Mouse (Mus musculus) liver, adult 2 months (tissue): Measurements from ENCODE around the gene Sh3pxd2b. TPM values are rescaled to one million over a fixed set of nuclear protein-coding genes. Genes with fewer than 3 reads are reported as not detected.

ENCODE experiments used
- DNase-seq: peaks from one replicate; pipeline ENCODE4 v3.0.0-alpha.2; 2011; ENCODE audit warnings: low read depth, low spot score; ENCODE audit errors: extremely low read depth
- H3K27ac ChIP-seq: fragments of 200-500 bp; replicated peaks from 2 replicates; pipeline ENCODE4 v1.5.1; 2012; ENCODE audit warnings: low read depth, mild to moderate bottlenecking, control low read depth, inconsistent platforms, low read length; ENCODE audit not compliant: insufficient read depth
- H3K27me3 ChIP-seq: fragments of 200-500 bp; 2 replicates; pipeline ENCODE4 v1.6.1; 2012; ENCODE audit warnings: mild to moderate bottlenecking, moderate library complexity, low read length, inconsistent platforms; ENCODE audit not compliant: control insufficient read depth, insufficient read depth
- H3K36me3 ChIP-seq: fragments of 200-500 bp; 2 replicates; pipeline ENCODE4 v1.6.1; 2012; ENCODE audit warnings: low read length, inconsistent platforms; ENCODE audit not compliant: control insufficient read depth, insufficient read depth
- H3K4me1 ChIP-seq: fragments of 200-500 bp; 2 replicates; pipeline ENCODE4 v1.6.1; 2011; ENCODE audit warnings: low read length; ENCODE audit not compliant: control insufficient read depth, insufficient read depth
- H3K4me3 ChIP-seq: fragments of 200-500 bp; 2 replicates; pipeline ENCODE4 v1.5.1; 2011; ENCODE audit warnings: low read depth, mild to moderate bottlenecking, control low read depth, low read length, moderate library complexity; ENCODE audit not compliant: insufficient read depth
- H3K79me2 ChIP-seq: fragments of 200-500 bp; 2 replicates; pipeline ENCODE4 v1.6.1; 2012; ENCODE audit warnings: inconsistent platforms, mild to moderate bottlenecking, low read length, moderate library complexity; ENCODE audit not compliant: control insufficient read depth, insufficient read depth
- H3K9ac ChIP-seq: fragments of 200-500 bp; 2 replicates; pipeline ENCODE4 v1.6.1; 2012; ENCODE audit warnings: low read depth, mild to moderate bottlenecking, control low read depth, inconsistent platforms, low read length
- CTCF ChIP-seq: fragments of 200-500 bp; IDR thresholded peaks from 2 replicates; pipeline ENCODE4 v1.5.1; 2011; ENCODE audit warnings: low read depth, low read length, control low read depth
- POLR2A ChIP-seq: fragments of 200-500 bp; IDR thresholded peaks from 2 replicates; pipeline ENCODE4 v1.6.1; 2011; ENCODE audit warnings: low read length, control low read depth; ENCODE audit not compliant: insufficient read depth; ENCODE audit errors: extremely low read depth
- WGBS: fragments of 180-500 bp; shearing (Covaris S2); methylation state at CpG from one replicate; pipeline ENCODE4 v1.1.7; 2018; 5-methylcytosine and 5-hydroxymethylcytosine counted together
- polyA plus RNA-seq: library from polyadenylated mRNA; depleted of rRNA; stranded (reverse); fragments of >200 nt; gene quantifications from 2 replicates; pipeline ENCODE4 v1.2.3, GENCODE M21; 2012
- total RNA-seq: library from RNA; depleted of rRNA; stranded (reverse); fragments of >200 nt; gene quantifications from 2 replicates; pipeline ENCODE4 v1.2.3, GENCODE M21; 2014

Sh3pxd2b gene
- total and polyA plus RNA-seq, 2 experiments: 0.18 to 0.23 TPM

GRCm38 (mm10) chr11:32345504-32346297 is 1.9 kb upstream of the Sh3pxd2b start:
- Histone ChIP-seq H3K27me3 (0 out of 2 replicates have a peak, but pooled peaks cover 4% of the 10 kb centered on the region), H3K9ac (no peak overlapping the region), H3K27ac (no peak overlapping the region), H3K4me3 (no peak overlapping the region), H3K79me2 (no peaks in the 10 kb centered on the region), H3K36me3 (no peaks in the 10 kb centered on the region), H3K4me1 (peaks cover 1% of the 10 kb centered on the region; the same call in 1 of the 2 replicates)
- no peak for TF ChIP-seq POLR2A
- DNase-seq: no peak
- WGBS: 68% methylated on average over 6 of the region's 6 CpGs

GRCm38 (mm10) chr11:32347264-32347606 is 385 bp upstream of the Sh3pxd2b start:
- Histone ChIP-seq H3K9ac (peak overlapping the region; percentile 54), H3K4me3 (peak overlapping the region; percentile 46), H3K27ac (no peak overlapping the region), H3K27me3 (0 out of 2 replicates have a peak, but pooled peaks cover 4% of the 10 kb centered on the region), H3K36me3 (no peaks in the 10 kb centered on the region), H3K4me1 (peaks cover 1% of the 10 kb centered on the region; the same call in 1 of the 2 replicates), H3K79me2 (no peaks in the 10 kb centered on the region)
- 8% methylated on average over 10 of the region's 10 CpGs for WGBS
- no peak for TF ChIP-seq POLR2A
- no peak for DNase-seq

GRCm38 (mm10) chr11:32348433-32349283 is 1.0 kb downstream of the Sh3pxd2b start:
- no peak for DNase-seq
- Histone ChIP-seq H3K4me1 (peaks cover 1% of the 10 kb centered on the region; the same call in 1 of the 2 replicates), H3K36me3 (no peaks in the 10 kb centered on the region), H3K4me3 (peak overlapping the region; percentile 32), H3K27ac (no peak overlapping the region), H3K9ac (peak overlapping the region; percentile 87), H3K27me3 (0 out of 2 replicates have a peak, but pooled peaks cover 4% of the 10 kb centered on the region), H3K79me2 (no peaks in the 10 kb centered on the region)
- 62% methylated on average over 9 of the region's 9 CpGs for WGBS
- TF ChIP-seq POLR2A: no peak

GRCm38 (mm10) chr11:32349284-32349953 is 1.8 kb downstream of the Sh3pxd2b start:
- DNase-seq: no peak
- Histone ChIP-seq H3K27ac (no peak overlapping the region), H3K36me3 (no peaks in the 10 kb centered on the region), H3K9ac (no peak overlapping the region), H3K4me3 (no peak overlapping the region), H3K27me3 (0 out of 2 replicates have a peak, but pooled peaks cover 4% of the 10 kb centered on the region), H3K79me2 (no peaks in the 10 kb centered on the region), H3K4me1 (peaks cover 1% of the 10 kb centered on the region; the same call in 1 of the 2 replicates)
- TF ChIP-seq CTCF: no peak
- no peak for TF ChIP-seq POLR2A
- WGBS: 84% methylated on average over 13 of the region's 13 CpGs

GRCm38 (mm10) chr11:32352946-32353345 is 5.3 kb downstream of the Sh3pxd2b start:
- Histone ChIP-seq H3K4me1 (peaks cover 1% of the 10 kb centered on the region; the same call in 1 of the 2 replicates), H3K79me2 (no peaks in the 10 kb centered on the region), H3K9ac (no peak overlapping the region), H3K27me3 (0 out of 2 replicates have a peak, but pooled peaks cover 4% of the 10 kb centered on the region), H3K4me3 (no peak overlapping the region), H3K36me3 (no peaks in the 10 kb centered on the region), H3K27ac (no peak overlapping the region)
- TF ChIP-seq POLR2A (no peak), CTCF (no peak)
- DNase-seq: no peak
- 82% methylated on average over 6 of the region's 6 CpGs for WGBS
